15 mouse cellular contexts compared by ENCODE assay signal in the genomic region with DNA sequence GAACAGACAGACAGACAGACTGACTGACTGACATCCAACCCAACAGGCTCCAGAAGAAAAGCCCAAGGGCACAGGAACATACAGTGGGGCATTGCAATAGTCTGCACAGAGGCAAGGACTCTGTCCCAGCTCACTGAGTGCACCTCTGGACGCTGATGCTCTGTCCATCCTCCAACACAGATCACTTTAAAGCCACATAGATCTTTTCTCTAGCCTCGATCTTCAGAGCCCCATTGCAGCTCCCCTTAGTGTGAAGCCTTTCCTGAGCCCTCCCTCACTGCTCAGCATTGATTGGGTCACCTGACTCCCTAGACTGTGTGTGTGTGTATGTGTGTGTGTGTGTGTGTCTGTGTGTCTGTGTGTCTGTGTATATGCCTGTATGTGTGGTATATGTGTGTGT.
DNase-seq lines count a peak whose midpoint lies in the region; ATAC-seq and TF ChIP-seq lines count a peak whose summit lies in the region.
"Had no signal": no experiment of that assay in that cellular context is flagged by ENCODE, and none has a peak within 500 bp of the region (broad histone marks: within the 10 kb centered on the region; RNA-seq: fewer than 3 reads in every experiment).

No protein-coding gene starts in this region.

- peak; percentile 71 for ATAC-seq in forebrain, embryonic 15.5 days (replicated peaks)
- peak; percentile 52 for ATAC-seq in hindbrain, embryonic 16.5 days
- peak; percentile 76 for ATAC-seq in midbrain, postnatal 0 days (ENCODE audit: low FRiP score)
- no peak for ATAC-seq in inflammation-experienced regulatory T-cells, adult 6 months
- ATAC-seq: CD4-positive, CD25-positive, alpha-beta regulatory T cell, adult 4 months; lung, postnatal 0 days had no signal

- no peaks in the 10 kb centered on the region for H3K36me3 ChIP-seq in forebrain, embryonic 10.5 days (replicated peaks)
- no peaks in the 10 kb centered on the region for H3K36me3 ChIP-seq in forebrain, embryonic 15.5 days
- no peaks in the 10 kb centered on the region for H3K36me3 ChIP-seq in hindbrain, embryonic 16.5 days (ENCODE audit: control insufficient read depth, insufficient read depth, low read length)
- H3K36me3 ChIP-seq in midbrain, postnatal 0 days (ENCODE audit: insufficient read depth, low read length) = no peaks in the 10 kb centered on the region
- H3K36me3 ChIP-seq: heart, embryonic 15.5 days; kidney, embryonic 15.5 days; limb, embryonic 12.5 days had no signal

- H3K9ac ChIP-seq in forebrain, embryonic 15.5 days (replicated peaks) = peak overlapping the region; percentile 27; the same call in 1 of the 2 replicates
- peak overlapping the region; percentile 52 for H3K9ac ChIP-seq in hindbrain, embryonic 16.5 days (ENCODE audit: low read depth, low read length)
- H3K9ac ChIP-seq in midbrain, postnatal 0 days (replicated peaks; ENCODE audit: low read length, poor library complexity, severe bottlenecking) = 0 out of 2 replicates have a peak overlapping the region, but pooled peaks have one; percentile 19
- H3K9ac ChIP-seq: heart, embryonic 15.5 days; kidney, embryonic 15.5 days; limb, embryonic 12.5 days; liver, embryonic 14.5 days had no signal

- H3K4me2 ChIP-seq in forebrain, embryonic 15.5 days (replicated peaks) = peak overlapping the region; percentile 35
- peak overlapping the region; percentile 42 for H3K4me2 ChIP-seq in hindbrain, embryonic 16.5 days (ENCODE audit: low read length)
- H3K4me2 ChIP-seq in midbrain, postnatal 0 days (ENCODE audit: low read depth, low read length, poor library complexity, severe bottlenecking) = peak overlapping the region; percentile 18; the same call in 1 of the 2 replicates
- H3K4me2 ChIP-seq: heart, embryonic 15.5 days; kidney, embryonic 15.5 days; limb, embryonic 12.5 days had no signal

- no peaks in the 10 kb centered on the region for H3K9me3 ChIP-seq in forebrain, embryonic 10.5 days
- H3K9me3 ChIP-seq in forebrain, embryonic 15.5 days = no peaks in the 10 kb centered on the region
- H3K9me3 ChIP-seq in hindbrain, embryonic 16.5 days (ENCODE audit: control insufficient read depth, low read length) = no peaks in the 10 kb centered on the region
- H3K9me3 ChIP-seq in midbrain, postnatal 0 days (ENCODE audit: low read length) = no peaks in the 10 kb centered on the region
- H3K9me3 ChIP-seq: heart, embryonic 15.5 days; kidney, embryonic 15.5 days; limb, embryonic 12.5 days had no signal

- H3K4me1 ChIP-seq in forebrain, embryonic 10.5 days = peaks cover 24% of the 10 kb centered on the region
- peaks cover 13% of the 10 kb centered on the region for H3K4me1 ChIP-seq in forebrain, embryonic 15.5 days
- peaks cover 11% of the 10 kb centered on the region for H3K4me1 ChIP-seq in hindbrain, embryonic 16.5 days (ENCODE audit: control insufficient read depth, insufficient read depth, low read depth, low read length)
- H3K4me1 ChIP-seq in midbrain, postnatal 0 days (ENCODE audit: insufficient read depth, low read length) = peaks cover 14% of the 10 kb centered on the region
- H3K4me1 ChIP-seq: heart, embryonic 15.5 days; kidney, embryonic 15.5 days; limb, embryonic 12.5 days had no signal

- H3K27ac ChIP-seq in forebrain, embryonic 10.5 days = peak overlapping the region; percentile 85
- H3K27ac ChIP-seq in forebrain, embryonic 15.5 days (replicated peaks) = peak overlapping the region; percentile 75
- H3K27ac ChIP-seq in hindbrain, embryonic 16.5 days (ENCODE audit: low read depth, low read length) = peak overlapping the region; percentile 79
- H3K27ac ChIP-seq in midbrain, postnatal 0 days (ENCODE audit: low read depth, low read length) = peak overlapping the region; percentile 81
- H3K27ac ChIP-seq: heart, embryonic 15.5 days; kidney, embryonic 15.5 days; layer of hippocampus, adult 2 months; left cerebral cortex, adult 2 months; limb, embryonic 12.5 days; liver, embryonic 14.5 days had no signal

- peak overlapping the region; percentile 35 for H3K4me3 ChIP-seq in forebrain, embryonic 10.5 days
- H3K4me3 ChIP-seq in forebrain, embryonic 15.5 days = no peak overlapping the region
- H3K4me3 ChIP-seq in hindbrain, embryonic 16.5 days (ENCODE audit: low read length) = no peak overlapping the region
- H3K4me3 ChIP-seq in midbrain, postnatal 0 days (ENCODE audit: low read depth, low read length) = no peak overlapping the region
- H3K4me3 ChIP-seq: heart, embryonic 15.5 days; kidney, embryonic 15.5 days; layer of hippocampus, adult 2 months; left cerebral cortex, adult 2 months; limb, embryonic 12.5 days had no signal

- no peaks in the 10 kb centered on the region for H3K27me3 ChIP-seq in forebrain, embryonic 10.5 days (ENCODE audit: poor library complexity, severe bottlenecking)
- H3K27me3 ChIP-seq in forebrain, embryonic 15.5 days = no peaks in the 10 kb centered on the region
- H3K27me3 ChIP-seq in hindbrain, embryonic 16.5 days (replicated peaks; ENCODE audit: control insufficient read depth, insufficient read depth, low read length) = no peaks in the 10 kb centered on the region
- H3K27me3 ChIP-seq in midbrain, postnatal 0 days (ENCODE audit: insufficient read depth, low read length) = no peaks in the 10 kb centered on the region
- H3K27me3 ChIP-seq: heart, embryonic 15.5 days; kidney, embryonic 15.5 days had no signal

- 31% methylated on average over 2 of the region's 2 CpGs for WGBS in forebrain, embryonic 10.5 days
- 11% methylated on average over 2 of the region's 2 CpGs for WGBS in forebrain, embryonic 15.5 days
- WGBS in hindbrain, embryonic 16.5 days = 10% methylated on average over 2 of the region's 2 CpGs
- WGBS in midbrain, postnatal 0 days = 7% methylated on average over 2 of the region's 2 CpGs

- no peak for TF ChIP-seq CTCF in midbrain, postnatal 0 days (IDR thresholded peaks at IDR 0.05)

- no peak for DNase-seq in forebrain, embryonic 10.5 days (ENCODE audit: extremely low spot score, low spot score)
- DNase-seq in midbrain, postnatal 0 days (ENCODE audit: low spot score) = peak; percentile 38
- no peak for DNase-seq in adrenal gland, postnatal 10 days
- DNase-seq in layer of hippocampus, postnatal 10 days (ENCODE audit: low spot score in 2 of 2) = no peak
